Mouse (Mus musculus): ENCODE measurements around the gene Ankrd33b.

- TF ChIP-seq CTCF (IDR thresholded peaks at IDR 0.05; ENCODE audit: low read depth) (no peak), EP300 (IDR thresholded peaks at IDR 0.05; ENCODE audit: low read depth) (no peak)
These were observed 25.2 kb upstream of the Ankrd33b start for GRCm38 (mm10) chr15:31392705-31393104.

Data from heart, postnatal 0 days (tissue).